Mouse (Mus musculus) effector memory CD4-positive, alpha-beta T cell, adult 5 months (primary cell): ENCODE results near the gene Mfsd4b2. TPM values are rescaled to one million over a fixed set of nuclear protein-coding genes. Genes with fewer than 3 reads are reported as not detected.

Source experiments
- polyA plus RNA-seq: library from polyadenylated mRNA; unstranded; fragments of 100-300 nt; shearing (Covaris generic); gene quantifications from one replicate; pipeline ENCODE4 v1.2.1, GENCODE M21; 2017

Gene Mfsd4b2
- polyA plus RNA-seq = not detected

DNA sequence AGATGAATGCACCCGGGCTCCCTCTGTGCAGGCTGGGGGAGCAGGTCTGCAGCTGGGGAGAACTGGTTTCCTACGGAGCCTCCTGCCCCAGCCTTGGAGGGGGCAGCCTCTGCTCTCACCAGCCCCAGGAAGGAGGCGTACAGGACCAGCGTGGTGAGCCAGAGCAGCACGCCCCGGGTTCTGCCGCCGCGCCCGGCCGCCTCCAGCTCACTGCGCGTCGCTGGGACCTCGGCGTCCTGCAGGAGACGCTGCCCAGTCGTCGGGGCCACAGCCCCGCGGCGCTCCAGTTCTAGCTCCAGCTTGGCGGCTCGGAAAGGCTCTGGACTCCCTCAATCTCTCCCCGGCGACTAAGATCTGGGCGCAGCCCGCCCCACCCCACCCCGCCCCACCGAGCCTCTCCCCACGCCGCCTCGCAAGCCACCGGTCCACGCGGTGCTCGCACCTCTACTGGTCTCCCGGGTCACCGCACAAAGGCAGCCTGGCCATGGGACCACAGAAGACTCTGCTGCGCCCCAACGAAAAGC, at the start of gene Mfsd4b2:
TSS of gene Mfsd4b2 (minus strand) at position 308 of the 524 bp plus-strand sequence.

DNA sequence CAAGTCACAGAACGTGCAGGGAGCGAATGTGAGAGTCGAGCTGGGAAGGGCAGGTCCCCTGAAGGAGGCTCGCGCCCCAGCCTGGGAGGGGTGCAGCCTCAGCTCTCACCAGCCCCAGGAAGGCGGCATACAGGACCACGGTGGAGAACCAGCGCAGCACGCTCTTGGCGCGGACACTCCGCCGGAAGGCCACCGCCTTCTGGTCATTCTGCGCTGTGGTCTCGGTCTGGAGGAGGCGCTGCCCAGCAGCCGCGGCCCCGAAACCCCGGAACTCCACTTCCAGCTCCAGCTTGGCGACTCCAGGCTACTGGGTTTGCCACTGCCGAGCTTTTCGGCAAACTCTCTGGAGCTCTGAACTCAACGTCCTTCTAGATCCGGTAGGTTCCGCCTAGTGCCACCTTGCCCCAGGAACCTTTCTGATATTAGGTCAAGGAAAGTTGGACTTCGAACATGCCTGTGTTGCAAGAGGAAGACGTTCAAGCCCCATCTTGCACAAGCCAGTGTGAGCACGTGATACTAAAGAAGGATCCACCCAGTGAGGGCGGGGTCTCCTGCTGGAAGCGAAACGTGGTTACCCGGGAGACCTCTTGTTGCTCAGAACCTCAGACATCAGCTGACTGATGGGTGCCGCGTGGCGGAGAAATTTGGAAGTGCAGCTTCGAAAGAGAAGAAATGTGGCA, 33.2 kb upstream of the Mfsd4b2 start, which contains the start of gene Mfsd4b3:
TSS of gene Mfsd4b3 (minus strand) at position 393 of the 680 bp plus-strand sequence.

GRCm38 (mm10) chr10:39898874-39899371, 27.8 kb downstream of the Mfsd4b2 start, which contains the start of gene Mfsd4b4:
Gene Mfsd4b4 (minus strand): TSS chr10:39899238.

Other genes starting within 250 kb of the Mfsd4b2 start
- 20.7 TPM for gene Rev3l, start 194.8 kb downstream of the Mfsd4b2 start, polyA plus RNA-seq
- gene Mfsd4b4, start 27.7 kb downstream of the Mfsd4b2 start, polyA plus RNA-seq = 4.2 TPM
- gene Mfsd4b3, start 33.2 kb upstream of the Mfsd4b2 start, polyA plus RNA-seq = not detected
- gene Mfsd4b5, start 59.7 kb upstream of the Mfsd4b2 start, polyA plus RNA-seq = 0.17 TPM
- gene Mfsd4b1, start 98.3 kb upstream of the Mfsd4b2 start, polyA plus RNA-seq = not detected
- 3.1 TPM for gene Slc16a10, start 215.3 kb upstream of the Mfsd4b2 start, polyA plus RNA-seq